Mouse (Mus musculus) left cerebral cortex, postnatal 25 days (tissue): ENCODE data around the gene Alox12. TPM values are rescaled to one million over a fixed set of nuclear protein-coding genes. Genes with fewer than 3 reads are reported as not detected.

Experiments
- DNase-seq, 2 experiments: peaks; one replicate each; pipeline ENCODE4 v3.0.0; 2022; ENCODE audit warnings: low spot score in 2 of 2, mixed read lengths in 1 of 2
- intact Hi-C: fragments of 180-260 bp; cut with DNase I; formaldehyde crosslinking; loops from one replicate; pipeline ENCODE4 v1.15.1; 2025
- total RNA-seq, 2 experiments: library from RNA; stranded (reverse); gene quantifications; 2 replicates each; pipeline ENCODE4 v1.2.3; 2021

The Alox12 gene
- total RNA-seq, 2 experiments from 2014 or later = 0.23 TPM; not detected in 1

GRCm38 (mm10) chr11:70247136-70247845, 7.9 kb downstream of the Alox12 start:
- peak; percentile 59 for DNase-seq
- intact Hi-C loops = no loop called here

GRCm38 (mm10) chr11:70242591-70242990, 12.6 kb downstream of the Alox12 start:
- intact Hi-C loops = no loop called here
- no peak for DNase-seq

- intact Hi-C loops = loop anchor here (10.0 kb wide), 1 partner anchor 405 kb away; the partner anchor contains the start of genes Rnf167 and Slc25a11
- DNase-seq = peak; percentile 89 to 91
These were observed 15.4 kb downstream of the Alox12 start, which contains the start of the genes Gm21988 and Rnasek for GRCm38 (mm10) chr11:70239541-70240279. TSS of gene Gm21988 (minus strand) at chr11:70239830. TSS of gene Rnasek (minus strand) at chr11:70239842.

- intact Hi-C loops = loop anchor here (10.0 kb wide), 1 partner anchor 406 kb away; the partner anchor contains the start of genes Rnf167 and Slc25a11
- DNase-seq = peak in 1 of 2 experiments; percentile 43
These were observed 16.3 kb downstream of the Alox12 start for GRCm38 (mm10) chr11:70238591-70239440.

GRCm38 (mm10) chr11:70237457-70238167, 17.5 kb downstream of the Alox12 start, which contains the start of gene 0610010K14Rik:
TSS of gene 0610010K14Rik (minus strand) at chr11:70237914.
- intact Hi-C loops = loop anchor here (10.0 kb wide), 1 partner anchor 407 kb away; the partner anchor contains the start of genes Rnf167 and Slc25a11
- peak; percentile 98 to 99 for DNase-seq

GRCm38 (mm10) chr11:70236717-70237116, 18.4 kb downstream of the Alox12 start:
- intact Hi-C loops = loop anchor here (10.0 kb wide), 1 partner anchor 408 kb away; the partner anchor contains the start of genes Rnf167 and Slc25a11
- DNase-seq = no peak

- no peak for DNase-seq
- intact Hi-C loops = loop anchor here (10.0 kb wide), 1 partner anchor 409 kb away; the partner anchor contains the start of genes Rnf167 and Slc25a11
These were observed 19.8 kb downstream of the Alox12 start for GRCm38 (mm10) chr11:70235254-70235900.

- intact Hi-C loops = loop anchor here (10.0 kb wide), 1 partner anchor 410 kb away; the partner anchor contains the start of genes Rnf167 and Slc25a11
These were observed 20.7 kb downstream of the Alox12 start for GRCm38 (mm10) chr11:70234497-70234896.

GRCm38 (mm10) chr11:70234037-70234436, 21.1 kb downstream of the Alox12 start:
- intact Hi-C loops = loop anchor here (10.0 kb wide), 1 partner anchor 411 kb away; the partner anchor contains the start of genes Rnf167 and Slc25a11
- no peak for DNase-seq

More at GRCm38 (mm10) chr11:70234497-70234896, 20.7 kb downstream of the Alox12 start:
- DNase-seq = no peak

- intact Hi-C loops = loop anchor here (10.0 kb wide), 1 partner anchor 412 kb away; the partner anchor contains the start of genes Rnf167 and Slc25a11
These were observed 22.1 kb downstream of the Alox12 start for GRCm38 (mm10) chr11:70233016-70233415.

GRCm38 (mm10) chr11:70232546-70232945, 22.6 kb downstream of the Alox12 start:
- intact Hi-C loops = loop anchor here (10.0 kb wide), 1 partner anchor 412 kb away; the partner anchor contains the start of genes Rnf167 and Slc25a11
- DNase-seq = peak in 1 of 2 experiments; percentile 50

More at GRCm38 (mm10) chr11:70233016-70233415, 22.1 kb downstream of the Alox12 start:
- no peak for DNase-seq

GRCm38 (mm10) chr11:70230239-70230727, 24.9 kb downstream of the Alox12 start:
- DNase-seq = peak; percentile 68 to 75
- intact Hi-C loops = loop anchor here (1.0 to 10.0 kb wide), 2 partner anchors 104 to 415 kb away; partner anchors contain the start of genes Rnf167 and Slc25a11

GRCm38 (mm10) chr11:70229260-70230010, 25.7 kb downstream of the Alox12 start, which contains the start of gene Bcl6b:
TSS of gene Bcl6b (minus strand) at chr11:70229798.
- intact Hi-C loops = loop anchor here (1.0 to 10.0 kb wide), 2 partner anchors 105 to 415 kb away; partner anchors contain the start of genes Rnf167 and Slc25a11

GRCm38 (mm10) chr11:70228828-70229227, 26.3 kb downstream of the Alox12 start:
- intact Hi-C loops = no loop called here
- DNase-seq = peak; percentile 63 to 84

More at GRCm38 (mm10) chr11:70229260-70230010, 25.7 kb downstream of the Alox12 start, which contains the start of gene Bcl6b:
- no peak for DNase-seq

GRCm38 (mm10) chr11:70227661-70228245, 27.4 kb downstream of the Alox12 start:
- intact Hi-C loops = no loop called here

GRCm38 (mm10) chr11:70227126-70227525, 28.0 kb downstream of the Alox12 start:
- intact Hi-C loops = no loop called here
- peak in 1 of 2 experiments; percentile 85 for DNase-seq

More at GRCm38 (mm10) chr11:70227661-70228245, 27.4 kb downstream of the Alox12 start:
- DNase-seq = no peak
